Mouse (Mus musculus): ENCODE measurements around the gene Cbx3. TPM values are rescaled to one million over a fixed set of nuclear protein-coding genes. Genes with fewer than 3 reads are reported as not detected.

Cbx3 gene
- polyA plus RNA-seq (2012; rRNA removed; ENCODE audit: low replicate concordance): 5.9 and 7.0 TPM in 2 replicates

GRCm38 (mm10) chr6:51470311-51471178, at the start of gene Cbx3:
Gene Cbx3, plus strand, starts transcription at chr6:51470360.

GRCm38 (mm10) chr6:51432535-51433397, 37.4 kb upstream of the Cbx3 start, which contains the start of gene Nfe2l3:
Gene Nfe2l3, plus strand, starts transcription at chr6:51432670.

GRCm38 (mm10) chr6:51469715-51470310, 347 bp upstream of the Cbx3 start, which contains the start of gene Hnrnpa2b1:
Gene Hnrnpa2b1, minus strand, starts transcription at chr6:51469894.

GRCm38 (mm10) chr6:51523807-51524320, 53.7 kb downstream of the Cbx3 start, which contains the start of gene Snx10:
Gene Snx10, plus strand, starts transcription at chr6:51523901.

Other genes starting within 250 kb of the Cbx3 start
- gene Nfe2l3, start 37.7 kb upstream of the Cbx3 start, polyA plus RNA-seq (2012; rRNA removed; ENCODE audit: low replicate concordance): 2.2 and 5.3 TPM in 2 replicates
- 40.3 and 64.9 TPM in 2 replicates for gene Hnrnpa2b1, start 466 bp upstream of the Cbx3 start, polyA plus RNA-seq (2012; rRNA removed; ENCODE audit: low replicate concordance)
- 4.8 and 15.1 TPM in 2 replicates for gene Snx10, start 53.5 kb downstream of the Cbx3 start, polyA plus RNA-seq (2012; rRNA removed; ENCODE audit: low replicate concordance)